Mouse (Mus musculus) erythroblast, embryonic 14.5 days (primary cell): Measurements from ENCODE around the gene Lrrc4c.

Experiments used
- GATA1 ChIP-seq: IDR thresholded peaks from 2 replicates; pipeline ENCODE4 v1.6.1; 2012; ENCODE audit warnings: low read length, inconsistent platforms, mixed read lengths
- TAL1 ChIP-seq: IDR thresholded peaks from 3 replicates; pipeline ENCODE4 v1.6.1; 2012; ENCODE audit warnings: low read length, inconsistent platforms, mixed read lengths

DNA sequence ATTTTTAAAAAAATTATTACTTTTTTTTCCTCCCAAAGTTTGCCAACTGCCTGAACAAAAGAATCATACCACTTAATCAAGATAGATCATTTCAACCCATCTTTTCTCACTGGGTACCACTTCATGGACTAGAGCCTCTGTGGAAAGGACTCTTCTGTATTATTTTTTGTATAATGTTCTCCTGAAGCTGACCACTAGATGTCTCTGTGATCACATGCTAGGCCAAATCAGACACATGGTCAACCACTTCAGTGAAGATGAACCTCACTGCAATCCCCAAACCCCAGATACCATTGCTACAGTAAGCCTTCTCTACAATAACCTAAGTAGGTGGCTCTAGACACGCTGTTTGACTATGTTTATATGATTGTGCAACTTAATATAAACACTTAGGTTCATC is 19.4 kb downstream of the Lrrc4c start:
- no peak for TF ChIP-seq TAL1
- TF ChIP-seq GATA1 = no peak
